Mouse (Mus musculus): Measurements from ENCODE around the gene Dennd2c. TPM values are rescaled to one million over a fixed set of nuclear protein-coding genes. Genes with fewer than 3 reads are reported as not detected.
"Not testable (repeated sequence)": the region's sequence is repeated elsewhere in the genome, so short reads cannot be mapped to it uniquely, and the experiment has no call there.

The Dennd2c gene
- polyA plus RNA-seq, 1 experiment from 2014 or later, result 2.6 TPM

GRCm38 (mm10) chr3:103208237-103208636 lies 105.8 kb downstream of the Dennd2c start:
- no peak overlapping the region for H3K27ac ChIP-seq (replicated peaks)
- no peak overlapping the region for H3K4me3 ChIP-seq
- ATAC-seq (ENCODE audit: low read depth), result no peak
- no peaks in the 10 kb centered on the region for H3K27me3 ChIP-seq
- no peaks in the 10 kb centered on the region for H3K36me3 ChIP-seq
- H3K4me1 ChIP-seq (replicated peaks), result no peaks in the 10 kb centered on the region
- 0 out of 2 replicates have a peak, but pooled peaks cover 3% of the 10 kb centered on the region for H3K9me3 ChIP-seq
- H3K4me2 ChIP-seq, result no peak overlapping the region
- 74% methylated on average over 2 of the region's 2 CpGs for WGBS
- no peak overlapping the region for H3K9ac ChIP-seq

- WGBS, result 88% methylated on average over 2 of the region's 2 CpGs
These were observed 108.7 kb downstream of the Dennd2c start for GRCm38 (mm10) chr3:103211101-103211500.

GRCm38 (mm10) chr3:103212142-103212541 lies 109.7 kb downstream of the Dennd2c start:
- 97% methylated on average over 1 of the region's 1 CpGs for WGBS
- Histone ChIP-seq H3K4me1 (replicated peaks) (no peaks in the 10 kb centered on the region), H3K9ac (no peak overlapping the region)

More at GRCm38 (mm10) chr3:103211101-103211500, 108.7 kb downstream of the Dennd2c start:
- H3K27me3 ChIP-seq, result no peaks in the 10 kb centered on the region
- no peaks in the 10 kb centered on the region for H3K4me1 ChIP-seq (replicated peaks)
- no peak overlapping the region for H3K4me3 ChIP-seq
- H3K27ac ChIP-seq (replicated peaks), result no peak overlapping the region
- H3K36me3 ChIP-seq, result no peaks in the 10 kb centered on the region
- no peaks in the 10 kb centered on the region for H3K9me3 ChIP-seq
- ATAC-seq (ENCODE audit: low read depth), result no peak
- H3K4me2 ChIP-seq, result no peak overlapping the region
- no peak overlapping the region for H3K9ac ChIP-seq

DNA sequence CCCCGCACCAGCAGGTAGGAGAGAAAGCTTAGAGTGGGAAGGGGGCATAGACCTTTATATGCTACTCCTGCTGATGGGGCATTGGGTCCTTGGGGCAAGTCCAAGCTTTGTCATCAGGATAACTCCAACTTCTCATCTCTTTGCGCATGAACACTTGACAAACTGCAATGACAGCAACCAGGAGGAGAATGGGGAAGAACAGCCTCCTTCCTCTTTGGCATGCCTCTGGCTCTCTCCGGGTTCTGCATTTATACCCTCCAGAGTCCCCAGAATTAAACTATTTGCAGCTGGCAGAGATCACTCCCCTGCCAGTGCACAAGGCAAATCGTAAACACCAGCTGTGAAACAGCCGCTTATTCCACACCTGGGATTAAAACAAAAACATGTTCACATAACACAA lies 111.1 kb downstream of the Dennd2c start:
- H3K27me3 ChIP-seq, result no peaks in the 10 kb centered on the region
- no peak for ATAC-seq (ENCODE audit: low read depth)
- no peaks in the 10 kb centered on the region for H3K9me3 ChIP-seq
- no peak overlapping the region for H3K4me2 ChIP-seq
- WGBS, result 79% methylated on average over 5 of the region's 5 CpGs
- no peaks in the 10 kb centered on the region for H3K4me1 ChIP-seq (replicated peaks)
- no peak overlapping the region for H3K9ac ChIP-seq
- no peaks in the 10 kb centered on the region for H3K36me3 ChIP-seq
- no peak overlapping the region for H3K4me3 ChIP-seq
- no peak overlapping the region for H3K27ac ChIP-seq (replicated peaks)

More at GRCm38 (mm10) chr3:103212142-103212541, 109.7 kb downstream of the Dennd2c start:
- Histone ChIP-seq H3K9me3 (no peaks in the 10 kb centered on the region), H3K27me3 (no peaks in the 10 kb centered on the region), H3K4me2 (no peak overlapping the region), H3K36me3 (no peaks in the 10 kb centered on the region), H3K27ac (replicated peaks) (no peak overlapping the region), H3K4me3 (no peak overlapping the region)
- ATAC-seq (ENCODE audit: low read depth), result no peak

GRCm38 (mm10) chr3:103214593-103215285 lies 112.3 kb downstream of the Dennd2c start:
- no peaks in the 10 kb centered on the region for H3K27me3 ChIP-seq
- H3K4me2 ChIP-seq, result no peak overlapping the region
- no peak overlapping the region for H3K9ac ChIP-seq
- ATAC-seq (ENCODE audit: low read depth), result no peak
- 90% methylated on average over 8 of the region's 8 CpGs for WGBS
- H3K4me3 ChIP-seq, result no peak overlapping the region
- H3K9me3 ChIP-seq, result no peaks in the 10 kb centered on the region
- H3K36me3 ChIP-seq, result no peaks in the 10 kb centered on the region
- H3K27ac ChIP-seq (replicated peaks), result no peak overlapping the region
- no peaks in the 10 kb centered on the region for H3K4me1 ChIP-seq (replicated peaks)

DNA sequence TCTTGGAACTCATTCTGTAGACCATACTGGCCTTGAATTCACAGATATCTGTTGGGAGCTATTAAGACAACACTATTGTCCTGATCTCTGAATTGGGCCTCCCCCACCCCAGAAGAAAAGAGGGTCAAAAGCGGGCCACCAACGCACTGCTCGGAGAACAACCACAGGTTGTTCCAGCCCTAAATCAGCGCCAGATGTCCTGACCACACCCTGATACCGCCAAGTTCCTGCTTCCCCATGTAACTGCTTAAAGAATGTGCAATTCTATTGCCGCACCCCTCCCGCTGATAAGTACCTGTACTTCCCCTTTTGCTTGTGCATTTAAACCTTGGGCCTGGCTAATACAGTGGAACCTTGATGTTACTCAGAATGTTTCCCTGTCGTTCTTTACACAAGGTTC lies 113.0 kb downstream of the Dennd2c start:
- not testable (repeated sequence) for ATAC-seq (ENCODE audit: low read depth); H3K27ac ChIP-seq (replicated peaks); H3K36me3 ChIP-seq; H3K4me3 ChIP-seq; H3K9ac ChIP-seq; H3K4me2 ChIP-seq; H3K4me1 ChIP-seq (replicated peaks); H3K27me3 ChIP-seq; H3K9me3 ChIP-seq
- WGBS, result 92% methylated on average over 8 of the region's 8 CpGs

Other genes with a start within 250 kb of the Dennd2c start
- gene Sycp1, start 166.5 kb upstream of the Dennd2c start, polyA plus RNA-seq (2015; fragmentation: Nextera tagmentation; extraction: Ambion mirVana), result not detected in 2 replicates
- 0.15 TPM in 1 of 2 replicates, not detected in the other for gene Nr1h5, start 138.5 kb upstream of the Dennd2c start, polyA plus RNA-seq (2015; fragmentation: Nextera tagmentation; extraction: Ambion mirVana)
- gene Sike1, start 106.9 kb upstream of the Dennd2c start, polyA plus RNA-seq (2015; fragmentation: Nextera tagmentation; extraction: Ambion mirVana), result 64.5 and 71.1 TPM in 2 replicates
- 406 and 467 TPM in 2 replicates for gene Csde1, start 82.2 kb upstream of the Dennd2c start, polyA plus RNA-seq (2015; fragmentation: Nextera tagmentation; extraction: Ambion mirVana)
- gene Nras, start 44.3 kb upstream of the Dennd2c start, polyA plus RNA-seq (2015; fragmentation: Nextera tagmentation; extraction: Ambion mirVana), result 103 and 114 TPM in 2 replicates
- gene Ampd1, start 28.6 kb upstream of the Dennd2c start, polyA plus RNA-seq (2015; fragmentation: Nextera tagmentation; extraction: Ambion mirVana), result 0.87 TPM in 1 of 2 replicates, not detected in the other
- 221 and 249 TPM in 2 replicates for gene Bcas2, start 69.1 kb downstream of the Dennd2c start, polyA plus RNA-seq (2015; fragmentation: Nextera tagmentation; extraction: Ambion mirVana)
- gene Trim33, start 176.7 kb downstream of the Dennd2c start, polyA plus RNA-seq (2015; fragmentation: Nextera tagmentation; extraction: Ambion mirVana), result 29.2 and 30.1 TPM in 2 replicates